Mouse (Mus musculus): ENCODE results near the gene 6430531B16Rik. TPM values are rescaled to one million over a fixed set of nuclear protein-coding genes. Genes with fewer than 3 reads are reported as not detected.
A peak's percentile ranks its signal among the peaks of the same experiment; 100 is the strongest.

Gene 6430531B16Rik
- polyA plus RNA-seq, 1 experiment from 2014 or later: 4.1 TPM

DNA sequence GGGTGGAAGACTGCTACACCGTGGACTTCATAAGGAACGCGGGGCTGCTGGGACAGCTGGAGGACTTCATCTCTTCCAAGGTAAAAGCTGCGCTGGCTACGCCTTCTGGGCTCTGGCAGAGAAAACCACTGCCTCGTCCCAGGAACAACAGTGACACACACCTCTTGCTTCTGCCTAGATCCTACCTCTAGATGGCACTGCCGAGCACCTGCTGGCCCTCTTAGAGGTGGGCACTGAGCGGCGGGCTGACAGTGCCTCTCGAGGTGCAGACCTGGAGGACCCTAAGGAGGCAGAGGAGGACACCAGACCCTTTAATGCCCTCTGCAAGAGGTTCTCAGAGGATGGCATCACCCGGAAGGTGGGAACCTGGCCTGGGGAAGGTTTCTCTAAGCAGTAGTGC, 47.8 kb downstream of the 6430531B16Rik start:
- no peak overlapping the region for H3K27ac ChIP-seq (ENCODE audit: low read length)
- 13% methylated on average over 11 of the region's 11 CpGs for WGBS
- H3K27me3 ChIP-seq (ENCODE audit: control insufficient read depth, insufficient read depth, low read depth, low read length): no peaks in the 10 kb centered on the region
- ATAC-seq (ENCODE audit: low read depth): peak; percentile 41; the same call in 1 of the 2 replicates
- no peaks in the 10 kb centered on the region for H3K36me3 ChIP-seq (ENCODE audit: control insufficient read depth, insufficient read depth, low read length)
- H3K9ac ChIP-seq (ENCODE audit: low read length): no peak overlapping the region
- no peaks in the 10 kb centered on the region for H3K9me3 ChIP-seq (ENCODE audit: control insufficient read depth, low read length)
- H3K4me2 ChIP-seq (ENCODE audit: low read depth, low read length): no peak overlapping the region
- no peak overlapping the region for H3K4me3 ChIP-seq (ENCODE audit: low read length)
- H3K4me1 ChIP-seq (replicated peaks; ENCODE audit: control insufficient read depth, insufficient read depth, low read length): no peaks in the 10 kb centered on the region

MicroRNAs encoded within 50 kb of the gene (microRNA counts, 519-probe panel; counts per million panel counts)
- 1,709 counts per million, percentile 25 among the panel's probes with 10 or more counts for microRNA mmu-miR-202-3p
- 1,856 counts per million, percentile 30 among the panel's probes with 10 or more counts for microRNA mmu-miR-202-5p

Small RNA genes within 50 kb of the gene (microRNA-seq; reads per million reads assigned to microRNA genes)
- gene Mir202 (0.59 reads per million), gene Mir7062 (not detected), gene mmu-mir-7686 (not detected)

Other genes starting within 250 kb of the 6430531B16Rik start
- 0.70 TPM in 1 of 2 replicates, not detected in the other for gene Adgra1, start 144.6 kb downstream of the 6430531B16Rik start, polyA plus RNA-seq (2015; fragmentation: Nextera tagmentation; extraction: Ambion mirVana)
- gene Kndc1, start 84.1 kb downstream of the 6430531B16Rik start, polyA plus RNA-seq (2015; fragmentation: Nextera tagmentation; extraction: Ambion mirVana): 1.1 and 1.8 TPM in 2 replicates
- 0.13 and 0.63 TPM in 2 replicates for gene Utf1, start 35.0 kb downstream of the 6430531B16Rik start, polyA plus RNA-seq (2015; fragmentation: Nextera tagmentation; extraction: Ambion mirVana)
- gene Adam8, start 13.8 kb upstream of the 6430531B16Rik start, polyA plus RNA-seq (2015; fragmentation: Nextera tagmentation; extraction: Ambion mirVana): 1.9 and 3.1 TPM in 2 replicates
- gene Zfp511, start 57.6 kb upstream of the 6430531B16Rik start, polyA plus RNA-seq (2015; fragmentation: Nextera tagmentation; extraction: Ambion mirVana): 39.8 and 41.8 TPM in 2 replicates
- gene Tubgcp2, start 57.9 kb upstream of the 6430531B16Rik start, polyA plus RNA-seq (2015; fragmentation: Nextera tagmentation; extraction: Ambion mirVana): 50.5 and 50.6 TPM in 2 replicates
- not detected in 2 replicates for gene Msx3, start 70.3 kb upstream of the 6430531B16Rik start, polyA plus RNA-seq (2015; fragmentation: Nextera tagmentation; extraction: Ambion mirVana)
- 0.63 and 1.6 TPM in 2 replicates for gene Caly, start 103.8 kb upstream of the 6430531B16Rik start, polyA plus RNA-seq (2015; fragmentation: Nextera tagmentation; extraction: Ambion mirVana)
- 0.49 TPM in 1 of 2 replicates, not detected in the other for gene Prap1, start 114.6 kb upstream of the 6430531B16Rik start, polyA plus RNA-seq (2015; fragmentation: Nextera tagmentation; extraction: Ambion mirVana)
- 18.6 and 21.4 TPM in 2 replicates for gene Fuom, start 123.7 kb upstream of the 6430531B16Rik start, polyA plus RNA-seq (2015; fragmentation: Nextera tagmentation; extraction: Ambion mirVana)
- gene Paox, start 137.0 kb upstream of the 6430531B16Rik start, polyA plus RNA-seq (2015; fragmentation: Nextera tagmentation; extraction: Ambion mirVana): 19.9 and 21.3 TPM in 2 replicates
- 141 and 148 TPM in 2 replicates for gene Echs1, start 137.7 kb upstream of the 6430531B16Rik start, polyA plus RNA-seq (2015; fragmentation: Nextera tagmentation; extraction: Ambion mirVana)
- 20.7 and 24.8 TPM in 2 replicates for gene Mtg1, start 158.8 kb upstream of the 6430531B16Rik start, polyA plus RNA-seq (2015; fragmentation: Nextera tagmentation; extraction: Ambion mirVana)
- 0.25 and 0.41 TPM in 2 replicates for gene Sprn, start 176.1 kb upstream of the 6430531B16Rik start, polyA plus RNA-seq (2015; fragmentation: Nextera tagmentation; extraction: Ambion mirVana)
- not detected in 2 replicates for gene Olfr522, start 186.0 kb upstream of the 6430531B16Rik start, polyA plus RNA-seq (2015; fragmentation: Nextera tagmentation; extraction: Ambion mirVana)
- gene Olfr523, start 194.5 kb upstream of the 6430531B16Rik start, polyA plus RNA-seq (2015; fragmentation: Nextera tagmentation; extraction: Ambion mirVana): not detected in 2 replicates
- 0.05 and 0.08 TPM in 2 replicates for gene Olfr524, start 227.2 kb upstream of the 6430531B16Rik start, polyA plus RNA-seq (2015; fragmentation: Nextera tagmentation; extraction: Ambion mirVana)
- 0.59 and 2.3 TPM in 2 replicates for gene Cd163l1, start 239.5 kb upstream of the 6430531B16Rik start, polyA plus RNA-seq (2015; fragmentation: Nextera tagmentation; extraction: Ambion mirVana)